Mouse (Mus musculus) olfactory bulb, adult 2 months (tissue): ENCODE data around the gene Rad51d.
"Not testable (repeated sequence)": the region's sequence is repeated elsewhere in the genome, so short reads cannot be mapped to it uniquely, and the experiment has no call there.

Experiments
- CTCF ChIP-seq: fragments of 200-500 bp; IDR thresholded peaks from 2 replicates; pipeline ENCODE4 v1.5.1; 2012; ENCODE audit warnings: low read depth, mild to moderate bottlenecking, low read length, moderate library complexity; ENCODE audit not compliant: insufficient read depth
- POLR2A ChIP-seq: fragments of 200-500 bp; IDR thresholded peaks from 2 replicates; pipeline ENCODE4 v1.6.1; 2012; ENCODE audit warnings: mild to moderate bottlenecking, low read depth, low read length, moderate library complexity; ENCODE audit not compliant: insufficient read depth

DNA sequence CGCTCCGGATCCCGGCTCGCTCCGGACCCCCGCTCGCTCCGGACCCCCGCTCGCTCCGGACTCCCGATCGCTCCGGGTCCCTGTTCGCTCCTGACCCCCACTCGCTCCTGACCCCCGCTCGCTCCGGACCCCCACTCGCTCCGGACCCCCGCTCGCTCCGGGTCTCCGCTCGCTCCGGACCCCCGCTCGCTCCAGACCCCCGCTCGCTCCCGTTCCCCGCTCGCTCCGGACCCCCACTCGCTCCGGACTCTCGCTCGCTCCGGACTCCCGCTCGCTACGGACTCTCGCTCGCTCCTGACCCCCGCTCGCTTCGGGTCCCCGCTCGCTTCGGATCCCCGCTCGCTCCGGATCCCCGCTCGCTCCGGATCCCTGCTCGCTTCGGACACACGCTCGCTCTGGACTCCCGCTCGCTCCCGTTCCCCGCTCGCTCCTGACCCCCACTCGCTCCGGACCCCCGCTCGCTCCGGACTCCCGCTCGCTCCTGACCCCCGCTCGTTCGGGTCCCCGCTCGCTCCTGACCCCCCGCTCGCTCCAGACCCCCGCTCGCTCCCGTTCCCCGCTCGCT is 40.1 kb upstream of the Rad51d start:
- not testable (repeated sequence) for TF ChIP-seq POLR2A, CTCF
